Mouse (Mus musculus): Measurements from ENCODE around the gene Hmcn2.

Hmcn2 gene

GRCm38 (mm10) chr2:31477234-31478161 is 163.3 kb downstream of the Hmcn2 start:
- DNase-seq (ENCODE audit: extremely low spot score), result no peak

- peak; percentile 86 for DNase-seq (ENCODE audit: extremely low spot score)
Measured at GRCm38 (mm10) chr2:31482914-31483575, 168.8 kb downstream of the Hmcn2 start.

- peak; percentile 87 for DNase-seq (ENCODE audit: extremely low spot score)
Measured at GRCm38 (mm10) chr2:31484187-31484586, 170.0 kb downstream of the Hmcn2 start.

- no peak for DNase-seq (ENCODE audit: extremely low spot score)
Measured at GRCm38 (mm10) chr2:31489166-31489565, 175.0 kb downstream of the Hmcn2 start.

GRCm38 (mm10) chr2:31490556-31490955 is 176.3 kb downstream of the Hmcn2 start:
- no peak for DNase-seq (ENCODE audit: extremely low spot score)

GRCm38 (mm10) chr2:31492308-31492707 is 178.1 kb downstream of the Hmcn2 start:
- no peak for DNase-seq (ENCODE audit: extremely low spot score)

- no peak for DNase-seq (ENCODE audit: extremely low spot score)
Measured at GRCm38 (mm10) chr2:31493243-31493642, 179.0 kb downstream of the Hmcn2 start.

- DNase-seq (ENCODE audit: extremely low spot score), result no peak
Measured at GRCm38 (mm10) chr2:31494315-31494714, 180.1 kb downstream of the Hmcn2 start.

- DNase-seq (ENCODE audit: extremely low spot score), result peak; percentile 64
Measured at GRCm38 (mm10) chr2:31495046-31495476, 180.8 kb downstream of the Hmcn2 start.

GRCm38 (mm10) chr2:31496141-31496540 is 181.9 kb downstream of the Hmcn2 start:
- DNase-seq (ENCODE audit: extremely low spot score), result no peak

GRCm38 (mm10) chr2:31497113-31497512 is 182.9 kb downstream of the Hmcn2 start:
- DNase-seq (ENCODE audit: extremely low spot score), result no peak

GRCm38 (mm10) chr2:31497635-31498034 is 183.4 kb downstream of the Hmcn2 start:
- no peak for DNase-seq (ENCODE audit: extremely low spot score)

GRCm38 (mm10) chr2:31499327-31500291 is 185.4 kb downstream of the Hmcn2 start:
- DNase-seq (ENCODE audit: extremely low spot score), result no peak

GRCm38 (mm10) chr2:31500292-31501204 is 186.3 kb downstream of the Hmcn2 start:
- peak; percentile 70 for DNase-seq (ENCODE audit: extremely low spot score)

- DNase-seq (ENCODE audit: extremely low spot score), result peak; percentile 64
Measured at GRCm38 (mm10) chr2:31501448-31502130, 187.4 kb downstream of the Hmcn2 start.

GRCm38 (mm10) chr2:31502616-31503522 is 188.7 kb downstream of the Hmcn2 start:
- no peak for DNase-seq (ENCODE audit: extremely low spot score)

- DNase-seq (ENCODE audit: extremely low spot score), result no peak
Measured at GRCm38 (mm10) chr2:31505472-31505871, 191.3 kb downstream of the Hmcn2 start.

GRCm38 (mm10) chr2:31508851-31509250 is 194.6 kb downstream of the Hmcn2 start:
- DNase-seq (ENCODE audit: extremely low spot score), result no peak
